Mouse (Mus musculus) myocyte (in vitro differentiated cells): ENCODE data around the gene Rpp40. TPM values are rescaled to one million over a fixed set of nuclear protein-coding genes. Genes with fewer than 3 reads are reported as not detected.

Experiments used
- H3K27me3 ChIP-seq: one replicate; pipeline ENCODE4 v1.6.1; 2011; ENCODE audit not compliant: control insufficient read depth, insufficient read depth, insufficient read length
- H3K36me3 ChIP-seq: one replicate; pipeline ENCODE4 v1.6.1; 2011; ENCODE audit not compliant: control insufficient read depth, insufficient read depth
- H3K4me2 ChIP-seq: one replicate; pipeline ENCODE4 v1.6.1; 2011; ENCODE audit warnings: low read depth, control low read depth
- H3K4me3 ChIP-seq: one replicate; pipeline ENCODE4 v1.5.1; 2011; ENCODE audit warnings: mild to moderate bottlenecking, control low read depth, moderate library complexity
- H3K79me2 ChIP-seq: one replicate; pipeline ENCODE4 v1.6.1; 2011; ENCODE audit not compliant: control insufficient read depth, insufficient read depth
- H3ac ChIP-seq: one replicate; pipeline ENCODE4 v1.6.1; 2011; ENCODE audit not compliant: control insufficient read depth, insufficient read length
- CEBPB ChIP-seq: IDR thresholded peaks from 2 replicates; pipeline ENCODE4 v1.6.1; 2011; ENCODE audit warnings: mild to moderate bottlenecking, moderate library complexity; ENCODE audit not compliant: poor library complexity, insufficient read depth, severe bottlenecking
- E2F4 ChIP-seq: IDR thresholded peaks from one replicate; pipeline ENCODE4 v1.6.1; 2011; ENCODE audit warnings: mild to moderate bottlenecking, control low read depth, moderate library complexity; ENCODE audit not compliant: insufficient read depth
- MAX ChIP-seq: IDR thresholded peaks from one replicate; pipeline ENCODE4 v1.6.1; 2011; ENCODE audit warnings: low read depth, mild to moderate bottlenecking, control low read depth
- MYOD1 ChIP-seq, 3 experiments: IDR thresholded peaks; one replicate each; pipeline ENCODE4 v1.6.1; 2011; ENCODE audit warnings: control low read depth in 2 of 3, low read depth in 2 of 3, mild to moderate bottlenecking in 2 of 3, moderate library complexity in 1 of 3; ENCODE audit not compliant: insufficient read length in 2 of 3, control insufficient read depth in 1 of 3
- MYOG ChIP-seq, 3 experiments: IDR thresholded peaks; one replicate each; pipeline ENCODE4 v1.6.1; 2011; ENCODE audit warnings: control low read depth in 2 of 3, low read depth in 2 of 3, mild to moderate bottlenecking in 2 of 3; ENCODE audit not compliant: insufficient read length in 2 of 3, control insufficient read depth in 1 of 3, insufficient read depth in 1 of 3
- POLR2A ChIP-seq: IDR thresholded peaks from one replicate; pipeline ENCODE4 v1.6.1; 2011; ENCODE audit warnings: low read depth, mild to moderate bottlenecking, control low read depth, moderate library complexity; ENCODE audit not compliant: insufficient read length
- POLR2AphosphoS2 ChIP-seq: IDR thresholded peaks from one replicate; pipeline ENCODE4 v1.6.1; 2011; ENCODE audit warnings: low read depth, control low read depth; ENCODE audit not compliant: insufficient read length
- REST ChIP-seq: IDR thresholded peaks from one replicate; pipeline ENCODE4 v1.6.1; 2011; ENCODE audit warnings: mild to moderate bottlenecking, control low read depth, moderate library complexity; ENCODE audit not compliant: insufficient read depth, insufficient read length
- SRF ChIP-seq: IDR thresholded peaks from one replicate; pipeline ENCODE4 v1.6.1; 2011; ENCODE audit warnings: low read depth; ENCODE audit not compliant: control insufficient read depth, insufficient read length
- TCF12 ChIP-seq: IDR thresholded peaks from one replicate; pipeline ENCODE4 v1.6.1; 2011; ENCODE audit warnings: mild to moderate bottlenecking, control low read depth; ENCODE audit not compliant: poor library complexity, insufficient read depth, severe bottlenecking
- TCF3 ChIP-seq: IDR thresholded peaks from one replicate; pipeline ENCODE4 v1.6.1; 2011; ENCODE audit warnings: low read depth, control low read depth; ENCODE audit not compliant: insufficient read length
- USF1 ChIP-seq: IDR thresholded peaks from one replicate; pipeline ENCODE4 v1.6.1; 2011; ENCODE audit warnings: low read depth, mild to moderate bottlenecking, control low read depth, moderate library complexity
- polyA plus RNA-seq: library from polyadenylated mRNA; unstranded; fragments of >200 nt; fragmentation: generic; extraction: Trizol; gene quantifications from one replicate; pipeline ENCODE4 v1.2.1, GENCODE M21; 2012; ENCODE audit warnings: missing spikeins

Rpp40 gene
- polyA plus RNA-seq, 1 experiment, result 13.6 TPM

- Histone ChIP-seq H3ac (no peak overlapping the region), H3K27me3 (no peaks in the 10 kb centered on the region), H3K36me3 (peaks cover 3% of the 10 kb centered on the region), H3K4me3 (no peak overlapping the region), H3K4me2 (no peak overlapping the region), H3K79me2 (no peaks in the 10 kb centered on the region)
- no peak for TF ChIP-seq CEBPB
- no peak for TF ChIP-seq USF1
- no peak for TF ChIP-seq MYOD1 (IDR thresholded peaks at IDR 0.05; ENCODE audit: control insufficient read depth in 1 of 3, insufficient read length in 2 of 3, low read depth in 2 of 3)
- TF ChIP-seq MYOG (IDR thresholded peaks at IDR 0.05; ENCODE audit: control insufficient read depth in 1 of 3, insufficient read depth in 1 of 3, insufficient read length in 2 of 3, low read depth in 2 of 3), result no peak
Measured at GRCm38 (mm10) chr13:35892866-35893265, 13.3 kb downstream of the Rpp40 start.

- no peaks in the 10 kb centered on the region for H3K27me3 ChIP-seq
- no peak overlapping the region for H3ac ChIP-seq
- TF ChIP-seq REST (no peak), MYOD1 (IDR thresholded peaks at IDR 0.05; ENCODE audit: control insufficient read depth in 1 of 3, insufficient read length in 2 of 3, low read depth in 2 of 3) (no peak), SRF (no peak), POLR2A (no peak), MAX (no peak), USF1 (no peak), E2F4 (no peak), MYOG (IDR thresholded peaks at IDR 0.05; ENCODE audit: control insufficient read depth in 1 of 3, insufficient read depth in 1 of 3, insufficient read length in 2 of 3, low read depth in 2 of 3) (no peak), TCF12 (no peak), POLR2AphosphoS2 (no peak), TCF3 (no peak), CEBPB (no peak)
- no peak overlapping the region for H3K4me3 ChIP-seq
- H3K79me2 ChIP-seq, result no peaks in the 10 kb centered on the region
- H3K4me2 ChIP-seq, result no peak overlapping the region
- H3K36me3 ChIP-seq, result no peaks in the 10 kb centered on the region
Measured at GRCm38 (mm10) chr13:35886121-35886725, 19.9 kb downstream of the Rpp40 start.

DNA sequence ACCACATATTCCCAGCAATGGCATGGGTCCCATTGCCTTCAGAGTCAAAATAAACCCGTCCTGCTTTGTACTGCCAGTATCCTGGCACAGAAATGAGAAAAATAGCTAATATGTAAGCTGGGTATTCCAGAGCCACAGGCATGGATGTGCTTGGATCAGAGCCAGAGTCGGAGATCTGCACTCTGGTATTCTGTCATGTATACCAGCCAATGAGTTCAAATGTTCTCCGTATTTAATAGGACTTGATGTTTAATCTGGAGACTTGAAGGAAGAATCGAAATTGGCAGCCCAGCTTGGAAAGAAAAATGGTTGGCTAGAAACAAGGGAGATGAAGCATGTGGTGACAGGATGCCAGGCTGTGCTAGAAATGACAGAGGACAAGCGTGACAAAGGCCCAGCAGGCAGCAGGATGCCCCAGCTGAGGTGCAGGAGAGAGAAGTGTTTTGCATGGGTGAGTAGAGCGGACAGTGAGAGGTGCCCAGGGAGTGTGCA, 25.6 kb downstream of the Rpp40 start:
- H3ac ChIP-seq, result no peak overlapping the region
- no peaks in the 10 kb centered on the region for H3K79me2 ChIP-seq
- TF ChIP-seq TCF12, result no peak
- TF ChIP-seq USF1, result no peak
- TF ChIP-seq E2F4, result no peak
- no peak for TF ChIP-seq MYOD1 (IDR thresholded peaks at IDR 0.05; ENCODE audit: control insufficient read depth in 1 of 3, insufficient read length in 2 of 3, low read depth in 2 of 3)
- TF ChIP-seq POLR2A, result no peak
- no peak for TF ChIP-seq MYOG (IDR thresholded peaks at IDR 0.05; ENCODE audit: control insufficient read depth in 1 of 3, insufficient read depth in 1 of 3, insufficient read length in 2 of 3, low read depth in 2 of 3)
- no peak for TF ChIP-seq MAX
- TF ChIP-seq POLR2AphosphoS2, result no peak
- no peak for TF ChIP-seq SRF
- no peak for TF ChIP-seq REST
- TF ChIP-seq TCF3, result no peak
- TF ChIP-seq CEBPB, result no peak
- no peaks in the 10 kb centered on the region for H3K36me3 ChIP-seq
- no peak overlapping the region for H3K4me3 ChIP-seq
- H3K27me3 ChIP-seq, result no peaks in the 10 kb centered on the region
- H3K4me2 ChIP-seq, result no peak overlapping the region

GRCm38 (mm10) chr13:35879519-35879918, 26.6 kb downstream of the Rpp40 start:
- no peaks in the 10 kb centered on the region for H3K36me3 ChIP-seq
- H3K79me2 ChIP-seq, result no peaks in the 10 kb centered on the region
- TF ChIP-seq USF1, result no peak
- TF ChIP-seq MYOD1 (IDR thresholded peaks at IDR 0.05; ENCODE audit: control insufficient read depth in 1 of 3, insufficient read length in 2 of 3, low read depth in 2 of 3), result peak in 2 of 3 experiments; percentile 65 to 68
- TF ChIP-seq MYOG (IDR thresholded peaks at IDR 0.05; ENCODE audit: control insufficient read depth in 1 of 3, insufficient read depth in 1 of 3, insufficient read length in 2 of 3, low read depth in 2 of 3), result peak; percentile 19 to 82 (median 66)
- peak overlapping the region; percentile 8 for H3K4me2 ChIP-seq
- no peak overlapping the region for H3K4me3 ChIP-seq
- H3ac ChIP-seq, result no peak overlapping the region
- no peaks in the 10 kb centered on the region for H3K27me3 ChIP-seq

- Histone ChIP-seq H3K4me2 (peak overlapping the region; percentile 8), H3K4me3 (no peak overlapping the region), H3K36me3 (no peaks in the 10 kb centered on the region), H3ac (no peak overlapping the region), H3K27me3 (no peaks in the 10 kb centered on the region), H3K79me2 (no peaks in the 10 kb centered on the region)
- TF ChIP-seq TCF12 (no peak), SRF (no peak), TCF3 (no peak), USF1 (no peak), REST (no peak), CEBPB (no peak), POLR2A (no peak), MYOD1 (IDR thresholded peaks at IDR 0.05; ENCODE audit: control insufficient read depth in 1 of 3, insufficient read length in 2 of 3, low read depth in 2 of 3) (no peak), MYOG (IDR thresholded peaks at IDR 0.05; ENCODE audit: control insufficient read depth in 1 of 3, insufficient read depth in 1 of 3, insufficient read length in 2 of 3, low read depth in 2 of 3) (no peak), E2F4 (no peak), POLR2AphosphoS2 (no peak)
Measured at GRCm38 (mm10) chr13:35879068-35879467, 27.1 kb downstream of the Rpp40 start.
